Mouse (Mus musculus) lung, adult 2 months (tissue): ENCODE measurements at regions not wholly inside any gene's neighbourhood (a gene's known extent, or its start where the extent isn't known, plus 50 kb on each side); places are given as distances from the start of the nearest gene placed in this dataset.

ENCODE experiments used
- DNase-seq: peaks from one replicate; pipeline ENCODE4 v3.0.0; 2022
- H3K4me1 ChIP-seq: fragments of 200-500 bp; 2 replicates; pipeline ENCODE4 v1.6.1; 2011; ENCODE audit warnings: low read length; ENCODE audit not compliant: control insufficient read depth, insufficient read depth
- H3K4me3 ChIP-seq: fragments of 200-500 bp; replicated peaks from 2 replicates; pipeline ENCODE3; 2011; ENCODE audit warnings: low read depth, mild to moderate bottlenecking, control low read depth, low read length; ENCODE audit errors: extremely low read depth
- CTCF ChIP-seq: fragments of 200-500 bp; IDR thresholded peaks from 2 replicates; pipeline ENCODE4 v1.5.1; 2011; ENCODE audit warnings: mild to moderate bottlenecking, low read length, control low read depth; ENCODE audit not compliant: insufficient read depth
- POLR2A ChIP-seq: fragments of 200-500 bp; IDR thresholded peaks from 2 replicates; pipeline ENCODE4 v1.6.1; 2011; ENCODE audit warnings: low read depth, mild to moderate bottlenecking, control low read depth, low read length, borderline replicate concordance; ENCODE audit errors: extremely low read depth
- WGBS: fragments of 180-500 bp; shearing (Covaris S2); methylation state at CpG from one replicate; pipeline ENCODE4 v1.1.7; 2018; 5-methylcytosine and 5-hydroxymethylcytosine counted together

- WGBS, result 25% methylated on average over 5 of the region's 5 CpGs
- no peak for DNase-seq
- peaks cover 6% of the 10 kb centered on the region for H3K4me1 ChIP-seq
- TF ChIP-seq POLR2A (no peak), CTCF (no peak)
- no peak overlapping the region for H3K4me3 ChIP-seq
Observed at GRCm38 (mm10) chr8:46898697-46899445, 87.8 kb upstream of the Enpp6 start.

GRCm38 (mm10) chr8:46900826-46901225, 85.9 kb upstream of the Enpp6 start:
- no peak for DNase-seq
- 67% methylated on average over 4 of the region's 4 CpGs for WGBS

GRCm38 (mm10) chr8:46904731-46905130, 82.0 kb upstream of the Enpp6 start:
- TF ChIP-seq CTCF (no peak), POLR2A (no peak)
- Histone ChIP-seq H3K4me1 (no peaks in the 10 kb centered on the region), H3K4me3 (no peak overlapping the region)
- 76% methylated on average over 3 of the region's 3 CpGs for WGBS
- no peak for DNase-seq

More at GRCm38 (mm10) chr8:46900826-46901225, 85.9 kb upstream of the Enpp6 start:
- H3K4me3 ChIP-seq, result no peak overlapping the region
- TF ChIP-seq CTCF, result no peak
- TF ChIP-seq POLR2A, result no peak
- peaks cover 6% of the 10 kb centered on the region for H3K4me1 ChIP-seq

- WGBS, result 69% methylated on average over 11 of the region's 11 CpGs
- no peak for TF ChIP-seq POLR2A
- no peak for TF ChIP-seq CTCF
- H3K4me3 ChIP-seq, result no peak overlapping the region
- H3K4me1 ChIP-seq, result no peaks in the 10 kb centered on the region
- DNase-seq, result no peak
Observed at GRCm38 (mm10) chr8:46907390-46907789, 79.3 kb upstream of the Enpp6 start.

GRCm38 (mm10) chr8:46908186-46908585, 78.5 kb upstream of the Enpp6 start:
- TF ChIP-seq CTCF (no peak), POLR2A (no peak)
- no peak for DNase-seq
- H3K4me3 ChIP-seq, result no peak overlapping the region
- H3K4me1 ChIP-seq, result no peaks in the 10 kb centered on the region
- 61% methylated on average over 4 of the region's 4 CpGs for WGBS

- 29% methylated on average over 5 of the region's 5 CpGs for WGBS
- peaks cover 3% of the 10 kb centered on the region for H3K4me1 ChIP-seq
- no peak overlapping the region for H3K4me3 ChIP-seq
- no peak for DNase-seq
- TF ChIP-seq POLR2A (no peak), CTCF (no peak)
Observed at GRCm38 (mm10) chr8:46913956-46914355, 72.7 kb upstream of the Enpp6 start.

GRCm38 (mm10) chr8:46920071-46920470, 66.6 kb upstream of the Enpp6 start:
- WGBS, result 27% methylated on average over 3 of the region's 3 CpGs
- H3K4me3 ChIP-seq, result no peak overlapping the region
- DNase-seq, result no peak
- no peak for TF ChIP-seq CTCF
- no peak for TF ChIP-seq POLR2A
- H3K4me1 ChIP-seq, result no peaks in the 10 kb centered on the region

GRCm38 (mm10) chr8:46921075-46921474, 65.6 kb upstream of the Enpp6 start:
- no peaks in the 10 kb centered on the region for H3K4me1 ChIP-seq
- TF ChIP-seq CTCF (no peak), POLR2A (no peak)
- H3K4me3 ChIP-seq, result no peak overlapping the region
- WGBS, result 82% methylated on average over 11 of the region's 11 CpGs
- DNase-seq, result no peak

GRCm38 (mm10) chr8:46921585-46921984, 65.1 kb upstream of the Enpp6 start:
- no peak for DNase-seq
- H3K4me1 ChIP-seq, result no peaks in the 10 kb centered on the region
- no peak for TF ChIP-seq POLR2A
- no peak for TF ChIP-seq CTCF
- 87% methylated on average over 7 of the region's 7 CpGs for whole genome bisulfite sequencing
- H3K4me3 ChIP-seq, result no peak overlapping the region

GRCm38 (mm10) chr8:46924787-46925548, 61.7 kb upstream of the Enpp6 start:
- H3K4me3 ChIP-seq, result no peak overlapping the region
- TF ChIP-seq POLR2A (no peak), CTCF (no peak)
- H3K4me1 ChIP-seq, result no peaks in the 10 kb centered on the region
- no peak for DNase-seq
- 65% methylated on average over 13 of the region's 13 CpGs for WGBS
